Mouse (Mus musculus) liver, embryonic 11.5 days (tissue): ENCODE data around the gene Slc16a5. TPM values are rescaled to one million over a fixed set of nuclear protein-coding genes. Genes with fewer than 3 reads are reported as not detected.

ENCODE experiments used
- ATAC-seq: fragments of 200-750 bp; cut with Nextera tagmentation; replicated peaks from 2 replicates; pipeline ENCODE4 v1.8.0; 2017; ENCODE audit warnings: moderate number of reproducible peaks, mild to moderate bottlenecking, moderate TSS enrichment, moderate library complexity; ENCODE audit not compliant: low FRiP score
- DNase-seq: peaks from one replicate; pipeline ENCODE4 v3.0.0-alpha.2; 2017; ENCODE audit warnings: low spot score
- H3K27ac ChIP-seq: fragments of 300-500 bp; sonication (generic); 2 replicates; pipeline ENCODE4 v1.5.1; 2014; ENCODE audit warnings: mild to moderate bottlenecking, low read depth, low read length, control low read depth
- H3K27me3 ChIP-seq: fragments of 300-500 bp; sonication (generic); replicated peaks from 2 replicates; pipeline ENCODE4 v1.6.1; 2014; ENCODE audit warnings: low read length, mixed read lengths; ENCODE audit not compliant: control insufficient read depth, insufficient read depth
- H3K36me3 ChIP-seq: fragments of 300-500 bp; sonication (generic); 2 replicates; pipeline ENCODE4 v1.6.1; 2014; ENCODE audit warnings: mild to moderate bottlenecking, low read length, moderate library complexity, mixed read lengths; ENCODE audit not compliant: control insufficient read depth, insufficient read depth
- H3K4me1 ChIP-seq: fragments of 300-500 bp; sonication (generic); replicated peaks from 2 replicates; pipeline ENCODE4 v1.6.1; 2014; ENCODE audit warnings: low read length, mixed read lengths; ENCODE audit not compliant: control insufficient read depth, insufficient read depth
- H3K4me2 ChIP-seq: fragments of 300-500 bp; sonication (generic); 2 replicates; pipeline ENCODE4 v1.6.1; 2014; ENCODE audit warnings: mild to moderate bottlenecking, control low read depth, moderate library complexity
- H3K4me3 ChIP-seq: fragments of 300-500 bp; sonication (generic); 2 replicates; pipeline ENCODE4 v1.5.1; 2014; ENCODE audit warnings: low read depth, low read length, control low read depth
- H3K9ac ChIP-seq: fragments of 300-500 bp; sonication (generic); 2 replicates; pipeline ENCODE4 v1.6.1; 2014; ENCODE audit warnings: low read depth, low read length, control low read depth
- H3K9me3 ChIP-seq: fragments of 300-500 bp; sonication (generic); 2 replicates; pipeline ENCODE4 v1.6.1; 2016; ENCODE audit warnings: low read length, inconsistent platforms, mixed read lengths; ENCODE audit not compliant: control insufficient read depth
- WGBS: fragments of 180-500 bp; shearing (Covaris S2); extraction: QIAGEN DNeasy Blood & Tissue Kit; methylation state at CpG from one replicate; pipeline ENCODE4 v1.1.7; 2014; 5-methylcytosine and 5-hydroxymethylcytosine counted together
- polyA plus RNA-seq: library from polyadenylated mRNA; unstranded; fragments of >200 nt; fragmentation: Nextera tagmentation; extraction: Ambion mirVana; gene quantifications from 2 replicates; pipeline ENCODE4 v1.2.1, GENCODE M21; 2014

Gene Slc16a5
- not detected in 2 replicates for polyA plus RNA-seq

DNA sequence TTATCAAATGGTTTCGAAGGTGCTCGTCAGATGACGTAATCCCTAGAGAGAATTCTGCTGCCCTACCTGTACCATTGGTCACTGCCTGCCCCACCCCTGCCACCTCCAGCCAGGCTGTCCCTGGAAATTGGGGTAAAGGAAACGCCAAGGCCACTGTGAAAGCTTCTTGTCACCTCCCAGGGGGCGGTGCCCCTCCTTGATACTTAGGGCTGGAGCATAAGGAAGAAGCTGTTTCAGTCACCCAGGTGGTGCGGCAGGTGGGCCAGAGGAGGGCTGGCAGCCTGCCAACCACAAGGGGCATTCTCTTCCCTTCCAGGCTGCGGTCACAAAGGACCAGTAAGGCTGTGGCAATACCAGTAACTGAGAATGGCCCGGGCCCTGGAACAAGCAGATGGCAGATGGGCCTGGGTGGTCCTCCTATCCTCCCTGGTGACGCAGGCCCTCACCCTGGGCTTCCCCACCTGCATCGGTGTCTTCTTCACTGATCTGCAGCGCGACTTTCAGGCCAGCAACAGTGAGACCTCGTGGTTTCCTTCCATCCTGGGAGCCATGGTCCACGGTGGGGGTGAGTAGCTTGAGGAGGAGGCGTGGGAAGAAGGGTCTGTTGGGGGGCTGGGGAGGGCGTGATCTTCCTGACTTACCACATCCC is at the start of gene Slc16a5:
Slc16a5 (plus strand) TSS at position 232 of the 649 bp plus-strand sequence.
- H3K9ac ChIP-seq = no peak within 1 kb of the TSS
- ATAC-seq = no peak
- no peak within 1 kb of the TSS for H3K27ac ChIP-seq
- no peak for DNase-seq
- peaks cover 10% of the 10 kb centered on the region; the same call in 1 of the 2 replicates for H3K27me3 ChIP-seq
- 64% methylated on average over 16 of the region's 16 CpGs for WGBS
- no peaks in the 10 kb centered on the region for H3K36me3 ChIP-seq
- no peaks in the 10 kb centered on the region for H3K9me3 ChIP-seq
- H3K4me2 ChIP-seq = no peak within 1 kb of the TSS
- H3K4me1 ChIP-seq = peaks cover 3% of the 10 kb centered on the region; the same call in 1 of the 2 replicates
- no peak within 1 kb of the TSS for H3K4me3 ChIP-seq

- peak; percentile 90 for DNase-seq
- H3K27me3 ChIP-seq = no peaks in the 10 kb centered on the region
- H3K9me3 ChIP-seq = no peaks in the 10 kb centered on the region
- H3K36me3 ChIP-seq = peaks cover 20% of the 10 kb centered on the region
- peaks cover 21% of the 10 kb centered on the region for H3K4me1 ChIP-seq
- peak within 1 kb of the TSS; percentile 100 for H3K4me2 ChIP-seq
- peak within 1 kb of the TSS; percentile 80 for H3K27ac ChIP-seq
- peak within 1 kb of the TSS; percentile 94 for H3K9ac ChIP-seq
- peak; percentile 98 for ATAC-seq
- peak within 1 kb of the TSS; percentile 97 for H3K4me3 ChIP-seq
- WGBS = under 1% methylated on average over 56 of the region's 56 CpGs
These were observed 42.6 kb upstream of the Slc16a5 start, which contains the start of the genes Atp5h and Kctd2 for GRCm38 (mm10) chr11:115419531-115420237. Gene Atp5h (minus strand): TSS chr11:115419962. Gene Kctd2 (plus strand): TSS chr11:115420128.

DNA sequence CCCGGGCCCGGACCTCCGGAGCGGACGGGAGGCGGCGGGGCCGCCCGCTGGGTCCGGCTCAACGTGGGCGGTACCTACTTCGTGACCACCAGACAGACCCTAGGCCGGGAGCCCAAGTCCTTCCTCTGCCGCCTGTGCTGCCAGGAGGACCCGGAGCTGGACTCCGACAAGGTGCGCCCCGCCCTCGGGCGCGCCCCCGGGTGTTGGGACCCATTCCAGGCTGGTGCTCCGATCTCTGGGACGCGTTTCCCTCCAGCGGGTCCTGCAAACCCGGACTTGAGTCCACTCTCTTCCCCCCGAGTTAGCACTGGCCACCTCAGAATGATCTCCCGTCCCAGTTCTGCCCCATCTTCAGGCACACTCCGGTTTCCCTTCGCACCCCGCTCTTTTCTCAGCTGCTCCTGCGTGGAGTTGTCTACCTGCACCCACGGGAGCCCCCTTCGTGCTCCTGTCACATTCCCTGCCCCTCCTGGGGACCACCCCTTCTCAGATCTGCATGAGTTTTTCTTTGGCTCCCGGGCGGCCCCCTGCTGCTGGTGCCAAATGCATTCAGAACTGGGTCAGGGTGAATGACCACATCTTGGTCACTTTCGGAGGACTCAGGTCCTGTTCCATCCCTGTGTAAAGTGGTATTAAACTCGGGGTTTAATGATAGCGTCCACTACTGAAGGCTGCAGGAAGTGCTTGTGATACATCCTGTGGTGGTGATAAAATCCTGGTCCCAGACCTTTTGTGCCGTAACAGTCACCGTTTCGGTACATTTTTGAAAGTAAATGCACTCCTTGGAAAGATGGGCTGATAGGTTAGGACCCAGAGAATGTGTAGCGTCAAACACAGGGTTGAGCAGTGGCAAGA is 41.7 kb upstream of the Slc16a5 start:
- peak overlapping the region; percentile 100 for H3K4me2 ChIP-seq
- ATAC-seq (peak; percentile 73), DNase-seq (peak; percentile 67)
- peak overlapping the region; percentile 80 for H3K27ac ChIP-seq
- peaks cover 13% of the 10 kb centered on the region for H3K36me3 ChIP-seq
- peaks cover 21% of the 10 kb centered on the region for H3K4me1 ChIP-seq
- no peaks in the 10 kb centered on the region for H3K27me3 ChIP-seq
- peak overlapping the region; percentile 97 for H3K4me3 ChIP-seq
- no peaks in the 10 kb centered on the region for H3K9me3 ChIP-seq
- peak overlapping the region; percentile 94 for H3K9ac ChIP-seq
- WGBS = 2% methylated on average over 45 of the region's 45 CpGs

GRCm38 (mm10) chr11:115421328-115421727 is 40.9 kb upstream of the Slc16a5 start:
- H3K4me1 ChIP-seq = peaks cover 21% of the 10 kb centered on the region
- no peaks in the 10 kb centered on the region for H3K9me3 ChIP-seq
- no peak overlapping the region for H3K9ac ChIP-seq
- ATAC-seq (no peak), DNase-seq (no peak)
- H3K27ac ChIP-seq = no peak overlapping the region
- peak overlapping the region; percentile 97 for H3K4me3 ChIP-seq
- WGBS = 74% methylated on average over 1 of the region's 1 CpGs
- no peaks in the 10 kb centered on the region for H3K27me3 ChIP-seq
- H3K4me2 ChIP-seq = peak overlapping the region; percentile 100
- H3K36me3 ChIP-seq = peaks cover 8% of the 10 kb centered on the region; the same call in 1 of the 2 replicates

- Histone ChIP-seq H3K27me3 (no peaks in the 10 kb centered on the region), H3K9ac (no peak overlapping the region), H3K27ac (no peak overlapping the region), H3K4me2 (no peak overlapping the region), H3K36me3 (peaks cover 4% of the 10 kb centered on the region; the same call in 1 of the 2 replicates), H3K4me3 (no peak overlapping the region), H3K4me1 (peaks cover 21% of the 10 kb centered on the region), H3K9me3 (no peaks in the 10 kb centered on the region)
- 87% methylated on average over 16 of the region's 16 CpGs for WGBS
- DNase-seq (no peak), ATAC-seq (no peak)
These were observed 40.3 kb upstream of the Slc16a5 start for GRCm38 (mm10) chr11:115421972-115422371.

GRCm38 (mm10) chr11:115423091-115423490 is 39.2 kb upstream of the Slc16a5 start:
- Histone ChIP-seq H3K27me3 (no peaks in the 10 kb centered on the region), H3K27ac (no peak overlapping the region), H3K4me1 (peaks cover 18% of the 10 kb centered on the region), H3K9ac (no peak overlapping the region), H3K9me3 (no peaks in the 10 kb centered on the region), H3K4me2 (no peak overlapping the region), H3K4me3 (no peak overlapping the region), H3K36me3 (0 out of 2 replicates have a peak, but pooled peaks cover 4% of the 10 kb centered on the region)
- DNase-seq = no peak
- no peak for ATAC-seq
- 68% methylated on average over 3 of the region's 3 CpGs for WGBS

DNA sequence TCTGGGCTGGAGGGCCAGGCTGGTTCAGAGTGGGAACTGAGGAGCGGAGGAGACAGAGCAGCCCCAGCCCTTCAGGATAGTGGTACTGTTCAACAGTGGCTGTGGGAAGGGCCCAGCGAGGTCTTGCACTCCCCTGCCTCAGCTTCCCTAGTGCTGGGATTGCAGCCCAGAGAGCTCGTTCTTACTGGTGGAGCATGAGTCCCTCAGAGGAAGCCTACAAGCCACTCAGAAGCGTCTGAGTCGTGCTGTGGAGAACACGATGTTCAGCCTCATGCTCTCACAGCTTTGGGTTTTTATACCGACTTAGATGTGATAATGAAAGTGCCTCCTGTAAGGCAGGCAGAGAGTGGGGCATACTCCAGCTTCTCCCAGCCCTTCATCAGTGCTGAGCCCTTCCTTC is 37.6 kb upstream of the Slc16a5 start:
- WGBS = 79% methylated on average over 7 of the region's 7 CpGs

GRCm38 (mm10) chr11:115425671-115426070 is 36.6 kb upstream of the Slc16a5 start:
- peaks cover 11% of the 10 kb centered on the region; the same call in 1 of the 2 replicates for H3K36me3 ChIP-seq
- H3K4me3 ChIP-seq = no peak overlapping the region
- no peak for DNase-seq
- H3K4me1 ChIP-seq = peaks cover 9% of the 10 kb centered on the region
- WGBS = 87% methylated on average over 6 of the region's 6 CpGs
- no peaks in the 10 kb centered on the region for H3K27me3 ChIP-seq
- no peaks in the 10 kb centered on the region for H3K9me3 ChIP-seq
- no peak overlapping the region for H3K4me2 ChIP-seq
- ATAC-seq = no peak
- no peak overlapping the region for H3K27ac ChIP-seq
- H3K9ac ChIP-seq = no peak overlapping the region

More for the DNA sequence above, 37.6 kb upstream of the Slc16a5 start:
- peaks cover 9% of the 10 kb centered on the region for H3K4me1 ChIP-seq
- DNase-seq (no peak), ATAC-seq (no peak)
- H3K27ac ChIP-seq = no peak overlapping the region
- 0 out of 2 replicates have a peak, but pooled peaks cover 4% of the 10 kb centered on the region for H3K36me3 ChIP-seq
- H3K9me3 ChIP-seq = no peaks in the 10 kb centered on the region
- H3K27me3 ChIP-seq = no peaks in the 10 kb centered on the region
- H3K4me3 ChIP-seq = no peak overlapping the region
- no peak overlapping the region for H3K9ac ChIP-seq
- H3K4me2 ChIP-seq = no peak overlapping the region
